8 mouse cellular contexts compared by ENCODE assay signal in genomic region chr9:30137611-30138287, GRCm38 (mm10).
DNase-seq lines count a peak whose midpoint lies in the region; ATAC-seq lines count a peak whose summit lies in the region.

No protein-coding gene starts in this region.

- peaks cover 4% of the 10 kb centered on the region; the same call in 1 of the 2 replicates for H3K4me1 ChIP-seq in hindbrain, embryonic 14.5 days (replicated peaks; ENCODE audit: control insufficient read depth, insufficient read depth, low read length)

- no peaks in the 10 kb centered on the region for H3K36me3 ChIP-seq in hindbrain, embryonic 14.5 days (replicated peaks; ENCODE audit: control insufficient read depth, insufficient read depth)

- peak; percentile 90 for DNase-seq in adrenal gland, postnatal 14 days
- peak; percentile 84 for DNase-seq in embryo, embryonic 10 days (ENCODE audit: low spot score)
- DNase-seq in gastrocnemius, adult 8-10 months (ENCODE audit: low spot score in 2 of 2), result peak; percentile 68 to 82
- DNase-seq in hindbrain, embryonic 14.5 days (ENCODE audit: low spot score), result peak; percentile 75
- peak; percentile 73 to 81 for DNase-seq in left cerebral cortex, adult 18-20 months (ENCODE audit: low spot score in 2 of 2)
- DNase-seq in lung, postnatal 4 days, result peak; percentile 86 to 89
- peak; percentile 76 for DNase-seq in right cerebral cortex, postnatal 14 days
- no peak for DNase-seq in T-cell, adult 2 months (ENCODE audit: low spot score)

- H3K27ac ChIP-seq in hindbrain, embryonic 14.5 days, result peak overlapping the region; percentile 17; the same call in 1 of the 2 replicates

- 0 out of 2 replicates have a peak overlapping the region, but pooled peaks have one; percentile 6 for H3K4me2 ChIP-seq in hindbrain, embryonic 14.5 days (replicated peaks)

- H3K9me3 ChIP-seq in hindbrain, embryonic 14.5 days (ENCODE audit: control insufficient read depth, low read length), result no peaks in the 10 kb centered on the region

- no peak overlapping the region for H3K4me3 ChIP-seq in hindbrain, embryonic 14.5 days (replicated peaks; ENCODE audit: low read length)

- H3K27me3 ChIP-seq in hindbrain, embryonic 14.5 days (ENCODE audit: control insufficient read depth, insufficient read depth, low read length), result no peaks in the 10 kb centered on the region

- no peak overlapping the region for H3K9ac ChIP-seq in hindbrain, embryonic 14.5 days

- WGBS in hindbrain, embryonic 14.5 days, result 24% methylated on average over 14 of the region's 14 CpGs

- ATAC-seq in hindbrain, embryonic 14.5 days (ENCODE audit: low FRiP score), result peak; percentile 61; the same call in 1 of the 2 replicates
